Mouse (Mus musculus) urinary bladder, adult 18-20 months (tissue): ENCODE measurements around the gene Atp6v0e.

Experiments used
- DNase-seq, 2 experiments: peaks; one replicate each; pipeline ENCODE4 v3.0.0; 2022; ENCODE audit warnings: low spot score in 2 of 2, mixed read lengths in 2 of 2

The Atp6v0e gene

GRCm38 (mm10) chr17:26662978-26663683, at the start of gene Atp6v0e:
Gene Atp6v0e (plus strand): TSS chr17:26663231.
- DNase-seq = peak; percentile 86 to 87

GRCm38 (mm10) chr17:26614286-26614685, 48.7 kb upstream of the Atp6v0e start:
- DNase-seq = no peak

- DNase-seq = no peak
These were observed 48.1 kb upstream of the Atp6v0e start for GRCm38 (mm10) chr17:26614708-26615486.

DNA sequence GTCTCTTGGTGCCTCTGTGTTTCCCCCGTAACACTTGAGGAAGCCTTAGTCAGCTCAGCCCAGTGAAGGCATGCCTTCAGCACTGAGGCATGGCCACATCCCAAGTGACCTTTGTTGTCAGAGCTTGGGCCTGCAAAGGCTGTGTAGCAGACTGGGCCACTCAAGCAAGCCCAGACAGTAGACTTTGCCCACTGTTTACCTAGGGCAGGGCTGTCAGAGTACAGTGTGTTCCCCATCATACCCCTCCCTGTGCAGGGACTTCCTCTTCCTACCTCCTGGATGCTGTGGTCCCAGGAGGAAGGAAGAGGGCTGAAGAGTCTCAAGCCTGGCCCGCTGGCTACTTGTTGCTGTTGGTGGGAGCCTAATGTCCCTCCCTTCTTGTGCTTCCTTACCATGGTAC, 46.3 kb upstream of the Atp6v0e start:
- DNase-seq = peak in 1 of 2 experiments; percentile 74

DNA sequence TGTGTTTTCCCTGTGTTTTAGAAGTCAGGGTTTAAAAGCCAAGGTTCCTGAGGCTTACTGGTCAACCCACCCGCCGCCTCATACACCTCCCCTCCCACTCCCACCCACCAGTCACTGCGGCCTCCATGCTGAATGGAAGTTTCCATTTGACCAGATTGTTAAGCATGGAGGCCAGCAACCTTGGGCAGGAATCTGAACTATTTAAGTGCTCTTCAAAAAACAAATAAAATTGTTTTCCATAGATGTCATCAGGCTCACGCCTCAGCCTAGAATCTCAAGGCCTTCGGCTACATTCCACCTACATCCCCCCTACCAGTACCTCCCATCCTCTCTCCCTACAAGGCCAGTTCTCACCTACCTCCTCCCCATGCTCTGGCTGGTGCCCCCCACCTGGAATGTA, 44.5 kb upstream of the Atp6v0e start:
- DNase-seq = no peak

GRCm38 (mm10) chr17:26619577-26619976, 43.5 kb upstream of the Atp6v0e start:
- no peak for DNase-seq

- DNase-seq = no peak
These were observed 42.7 kb upstream of the Atp6v0e start for GRCm38 (mm10) chr17:26620292-26620691.

GRCm38 (mm10) chr17:26620786-26621766, 42.0 kb upstream of the Atp6v0e start:
- DNase-seq = peak in 1 of 2 experiments; percentile 56

DNA sequence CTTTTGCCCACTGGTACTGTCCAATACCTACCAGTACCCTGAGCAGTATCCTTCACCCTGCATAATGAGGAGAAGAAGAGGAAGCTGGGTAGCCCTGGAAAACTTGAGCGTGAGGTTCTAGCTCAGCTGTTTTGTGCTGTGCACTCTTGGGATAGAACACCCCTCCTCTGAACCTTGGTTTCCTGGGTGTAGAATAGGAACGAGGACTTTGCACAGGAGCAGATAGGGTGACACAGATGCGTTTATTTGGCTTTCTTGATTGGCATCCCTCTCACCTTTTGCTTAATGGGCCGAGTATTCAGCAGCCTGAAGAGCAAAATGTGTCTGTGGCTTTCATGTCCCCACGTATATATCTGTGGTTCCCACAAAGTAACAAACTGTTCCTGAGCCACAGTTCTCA, 41.1 kb upstream of the Atp6v0e start:
- no peak for DNase-seq

GRCm38 (mm10) chr17:26623991-26624390, 39.0 kb upstream of the Atp6v0e start:
- DNase-seq = no peak

- no peak for DNase-seq
These were observed 38.0 kb upstream of the Atp6v0e start for GRCm38 (mm10) chr17:26624999-26625398.

- no peak for DNase-seq
These were observed 37.5 kb upstream of the Atp6v0e start for GRCm38 (mm10) chr17:26625521-26626010.

GRCm38 (mm10) chr17:26628479-26628878, 34.6 kb upstream of the Atp6v0e start:
- DNase-seq = no peak

DNA sequence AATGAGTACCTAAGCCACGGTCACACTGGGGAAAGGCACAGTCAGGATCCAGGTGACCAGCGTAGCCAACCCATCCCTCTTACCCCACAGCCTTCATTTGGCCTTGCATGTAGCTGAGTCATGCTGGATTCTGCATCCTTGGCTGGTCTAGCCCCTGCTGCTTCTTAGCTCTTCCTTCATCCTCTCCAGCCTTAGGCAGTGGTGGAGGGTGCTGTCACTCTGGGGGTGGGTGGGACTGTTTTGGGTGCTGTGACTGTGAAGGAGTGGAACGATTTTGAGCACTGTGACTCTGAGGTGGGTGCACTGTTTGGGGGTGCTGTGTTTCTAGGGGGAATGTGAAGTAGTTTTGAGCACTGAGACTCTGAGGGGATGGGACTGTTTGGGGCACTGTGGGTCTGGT, 34.1 kb upstream of the Atp6v0e start:
- no peak for DNase-seq

GRCm38 (mm10) chr17:26631811-26632327, 31.2 kb upstream of the Atp6v0e start:
- no peak for DNase-seq

DNA sequence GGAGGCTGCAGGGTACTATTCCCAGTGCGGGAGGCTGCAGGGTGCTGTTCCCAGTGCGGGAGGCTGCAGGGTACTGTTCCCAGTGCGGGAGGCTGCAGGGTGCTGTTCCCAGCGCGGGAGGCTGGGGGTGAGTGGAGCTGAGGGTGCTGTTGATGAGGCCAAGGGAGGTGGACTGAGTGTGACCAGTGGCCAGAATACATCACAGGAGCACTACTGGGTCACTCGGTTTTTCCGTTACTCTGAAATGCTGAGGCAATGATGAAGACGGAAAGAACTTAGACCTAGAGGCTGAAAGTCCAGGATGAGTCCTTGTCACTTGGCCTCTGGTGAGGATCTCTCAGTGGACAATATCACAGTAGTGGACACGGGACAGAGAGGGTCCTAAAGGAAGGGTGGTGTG, 29.8 kb upstream of the Atp6v0e start:
- DNase-seq = no peak

GRCm38 (mm10) chr17:26633926-26634325, 29.1 kb upstream of the Atp6v0e start:
- no peak for DNase-seq

DNA sequence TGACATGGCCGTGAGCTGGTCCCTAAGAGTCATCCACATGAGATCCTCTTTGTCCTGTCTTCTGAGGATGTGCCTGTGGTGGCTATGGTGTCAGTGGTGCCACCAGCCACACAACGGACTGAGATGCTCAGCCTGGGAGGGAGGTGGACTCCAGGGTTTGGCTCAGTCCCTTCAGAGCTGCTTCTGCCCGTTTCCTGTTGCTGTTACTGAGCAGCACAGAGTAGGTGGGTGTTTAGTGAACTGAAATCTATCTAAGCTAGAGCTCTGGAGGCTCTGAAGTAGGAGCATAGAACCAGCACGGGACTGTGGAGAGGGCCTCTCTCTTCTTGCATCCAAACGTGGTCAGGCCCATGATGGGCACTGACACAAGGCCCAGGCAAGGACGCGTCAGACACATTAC, 28.5 kb upstream of the Atp6v0e start:
- no peak for DNase-seq

DNA sequence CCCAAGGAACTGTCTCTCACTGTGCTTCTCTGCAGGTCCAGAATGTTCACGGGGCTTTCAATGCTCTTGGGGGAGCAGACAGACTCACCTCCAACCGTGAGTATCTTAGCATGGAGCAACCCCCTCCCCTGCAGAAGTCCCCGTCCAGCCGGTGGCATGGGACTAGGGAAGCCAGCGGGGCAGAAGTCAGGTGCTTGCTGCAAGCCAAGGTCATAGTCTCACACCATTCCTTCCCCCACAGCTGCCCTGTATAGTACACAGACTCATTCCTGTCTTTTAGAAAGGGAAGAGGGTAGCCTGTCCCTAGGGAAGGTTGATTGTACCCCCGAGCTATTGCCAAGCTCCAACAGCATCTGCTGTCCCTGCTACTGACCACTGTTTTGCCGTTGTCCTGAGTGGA, 27.1 kb upstream of the Atp6v0e start:
- DNase-seq = no peak

DNA sequence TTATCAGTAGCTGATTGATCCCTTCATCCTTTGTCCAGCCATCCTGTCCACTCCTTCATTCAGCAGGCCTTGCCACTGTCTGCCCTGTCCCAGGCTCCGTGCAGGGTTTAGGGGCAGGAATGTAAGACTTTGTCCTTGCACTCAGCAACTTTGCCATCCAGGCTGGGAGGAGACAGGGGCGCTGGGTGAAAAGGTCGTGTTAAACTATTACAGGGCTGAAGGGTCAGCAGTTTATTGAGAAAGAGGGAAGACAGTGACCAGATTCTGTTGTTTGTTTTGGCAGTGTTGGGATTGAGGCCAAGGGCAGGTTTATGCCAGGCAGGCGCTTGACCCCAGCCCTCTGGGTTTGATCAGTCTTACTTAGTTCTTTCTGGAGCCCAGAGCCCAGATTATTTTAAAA, 25.2 kb upstream of the Atp6v0e start:
- no peak for DNase-seq

- peak; percentile 62 to 69 for DNase-seq
These were observed 24.4 kb upstream of the Atp6v0e start for GRCm38 (mm10) chr17:26638655-26639054.

DNA sequence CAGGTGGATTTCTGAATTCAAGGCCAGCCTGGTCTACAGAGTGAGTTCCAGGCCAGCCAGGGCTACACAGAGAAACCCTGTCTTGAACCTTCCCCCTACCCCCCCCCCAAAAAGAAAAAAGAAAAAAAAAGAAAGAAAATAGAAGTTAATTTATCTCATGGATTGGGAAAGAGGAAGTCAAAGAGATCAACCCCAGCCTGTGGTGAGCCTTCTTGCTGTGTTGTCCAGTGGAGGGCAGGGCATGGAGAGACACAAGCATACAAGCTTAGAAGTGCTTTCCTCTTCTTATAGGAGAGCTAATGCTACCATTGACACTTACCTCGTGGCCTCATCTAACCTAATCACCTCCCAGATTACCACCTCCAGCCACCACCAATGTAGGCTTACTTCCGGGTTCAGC, 23.2 kb upstream of the Atp6v0e start:
- DNase-seq = no peak
